Mouse (Mus musculus): ENCODE measurements around the gene Gins2. TPM values are rescaled to one million over a fixed set of nuclear protein-coding genes. Genes with fewer than 3 reads are reported as not detected.

Gene Gins2
- polyA plus RNA-seq, 1 experiment from 2014 or later: 65.3 TPM

DNA sequence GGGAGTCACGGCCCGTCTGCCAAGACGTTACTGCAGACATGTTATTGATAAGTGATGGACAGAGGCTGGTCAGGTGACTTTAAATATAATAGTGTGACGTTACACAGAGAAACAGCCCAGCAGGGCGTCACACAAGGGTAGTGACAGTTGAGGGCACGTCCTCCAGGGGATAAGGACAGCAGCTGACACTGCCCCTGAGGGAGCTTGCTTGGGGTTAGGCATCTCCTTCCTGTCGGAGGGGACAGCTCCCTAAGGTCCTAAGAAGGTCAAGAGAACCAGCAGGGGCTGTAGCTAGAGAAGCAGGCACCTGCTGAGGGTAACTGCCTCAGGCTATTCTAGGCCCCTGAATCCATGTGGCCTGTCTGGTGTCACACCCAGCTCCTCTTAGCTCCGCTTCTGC is 17.5 kb downstream of the Gins2 start:
- H3K9me3 ChIP-seq (replicated peaks): no peaks in the 10 kb centered on the region
- no peak for ATAC-seq (ENCODE audit: low FRiP score)
- no peak overlapping the region for H3K27ac ChIP-seq
- 0 out of 2 replicates have a peak overlapping the region, but pooled peaks have one; percentile 8 for H3K9ac ChIP-seq
- WGBS: 69% methylated on average over 8 of the region's 8 CpGs
- H3K4me1 ChIP-seq: peaks cover 36% of the 10 kb centered on the region
- no peak overlapping the region for H3K4me3 ChIP-seq
- no peak overlapping the region for H3K4me2 ChIP-seq (replicated peaks)
- H3K36me3 ChIP-seq: peaks cover 97% of the 10 kb centered on the region
- H3K27me3 ChIP-seq: no peaks in the 10 kb centered on the region

DNA sequence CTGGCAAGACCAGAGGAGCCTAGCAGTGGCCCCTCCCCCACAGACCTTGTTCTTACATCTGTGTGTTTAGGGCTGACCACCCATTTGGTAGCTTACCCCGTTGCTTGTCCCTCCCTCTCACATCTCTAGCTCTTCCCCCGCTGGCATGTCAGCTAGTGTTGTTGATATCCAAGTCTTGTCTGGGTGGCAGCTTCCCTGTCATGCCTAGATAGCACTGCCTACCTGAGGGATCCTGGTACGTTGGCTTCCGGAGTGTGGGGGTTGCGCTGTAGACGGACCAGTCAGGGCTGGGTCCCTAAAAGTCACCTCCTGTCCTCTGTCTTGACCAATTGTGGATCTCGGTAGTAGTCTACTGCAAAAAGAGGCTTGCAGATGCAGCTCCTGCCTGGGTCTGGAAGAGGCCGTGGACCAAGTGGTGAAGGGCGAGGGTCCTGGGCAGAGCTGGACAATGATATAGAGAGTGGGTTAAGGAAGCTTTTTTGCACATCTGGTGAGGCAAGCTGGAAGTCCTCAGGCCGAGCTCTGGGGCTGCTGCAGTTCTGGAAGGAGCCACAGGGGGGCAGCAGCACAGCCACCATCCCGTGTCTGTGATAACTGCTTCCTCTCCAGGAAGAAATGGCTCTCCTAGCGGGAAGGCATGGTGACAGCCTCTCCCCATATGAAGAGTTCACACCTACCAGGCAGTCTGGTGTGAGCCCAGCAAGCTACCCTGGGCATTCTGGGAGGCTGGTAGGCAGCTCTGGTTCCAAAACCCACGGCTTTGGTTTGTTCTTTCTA is 19.0 kb downstream of the Gins2 start:
- H3K9me3 ChIP-seq (replicated peaks): no peaks in the 10 kb centered on the region
- no peaks in the 10 kb centered on the region for H3K27me3 ChIP-seq
- H3K4me2 ChIP-seq (replicated peaks): no peak overlapping the region
- H3K4me3 ChIP-seq: no peak overlapping the region
- peaks cover 41% of the 10 kb centered on the region for H3K4me1 ChIP-seq
- peaks cover 86% of the 10 kb centered on the region for H3K36me3 ChIP-seq
- ATAC-seq (ENCODE audit: low FRiP score): no peak
- H3K9ac ChIP-seq: no peak overlapping the region
- 57% methylated on average over 13 of the region's 13 CpGs for WGBS
- H3K27ac ChIP-seq: peak overlapping the region; percentile 30

- 94% methylated on average over 17 of the region's 17 CpGs for WGBS
- H3K36me3 ChIP-seq: peaks cover 76% of the 10 kb centered on the region
- no peak for ATAC-seq (ENCODE audit: low FRiP score)
- H3K9ac ChIP-seq: no peak overlapping the region
- no peak overlapping the region for H3K4me3 ChIP-seq
- no peaks in the 10 kb centered on the region for H3K27me3 ChIP-seq
- peak overlapping the region; percentile 17; the same call in 1 of the 2 replicates for H3K27ac ChIP-seq
- H3K9me3 ChIP-seq (replicated peaks): no peaks in the 10 kb centered on the region
- H3K4me1 ChIP-seq: peaks cover 44% of the 10 kb centered on the region
- H3K4me2 ChIP-seq (replicated peaks): no peak overlapping the region
These were observed 20.0 kb downstream of the Gins2 start for GRCm38 (mm10) chr8:120569123-120569522.

DNA sequence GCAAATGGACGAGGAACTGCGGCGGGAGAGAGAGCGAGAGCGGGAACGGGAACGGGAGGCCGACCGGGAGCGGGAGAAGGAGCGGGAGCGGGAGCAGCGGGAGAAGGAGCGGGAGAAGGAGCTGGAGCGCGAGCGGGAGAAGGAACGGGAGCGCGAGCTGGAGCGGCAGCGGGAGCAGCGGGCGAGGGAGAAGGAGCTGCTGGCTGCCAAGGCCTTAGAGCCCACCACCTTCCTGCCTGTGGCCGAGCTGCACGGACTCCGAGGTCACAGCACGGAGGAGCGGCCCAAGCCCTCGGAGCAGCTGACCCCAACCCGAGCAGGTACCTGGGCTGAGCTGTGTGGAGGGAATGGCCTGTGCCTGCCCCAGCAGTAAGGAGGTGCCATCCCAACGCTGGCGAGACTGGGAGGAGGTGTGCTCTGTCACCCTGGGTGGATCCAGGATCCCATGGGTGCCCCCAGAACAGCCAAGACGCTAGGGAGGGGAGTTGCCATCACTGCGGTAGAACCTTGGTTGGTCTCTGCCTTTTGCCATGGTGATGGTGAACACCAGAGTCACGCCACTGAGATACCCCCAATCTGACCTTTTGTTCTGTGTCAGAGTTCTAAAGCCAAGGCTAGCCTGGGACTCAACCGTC is 20.8 kb downstream of the Gins2 start:
- H3K4me2 ChIP-seq (replicated peaks): no peak overlapping the region
- WGBS: 95% methylated on average over 37 of the region's 37 CpGs
- no peaks in the 10 kb centered on the region for H3K27me3 ChIP-seq
- 0 out of 2 replicates have a peak overlapping the region, but pooled peaks have one; percentile 42 for H3K27ac ChIP-seq
- peaks cover 68% of the 10 kb centered on the region for H3K36me3 ChIP-seq
- no peak for ATAC-seq (ENCODE audit: low FRiP score)
- H3K4me1 ChIP-seq: peaks cover 45% of the 10 kb centered on the region
- H3K9ac ChIP-seq: no peak overlapping the region
- no peaks in the 10 kb centered on the region for H3K9me3 ChIP-seq (replicated peaks)
- no peak overlapping the region for H3K4me3 ChIP-seq

DNA sequence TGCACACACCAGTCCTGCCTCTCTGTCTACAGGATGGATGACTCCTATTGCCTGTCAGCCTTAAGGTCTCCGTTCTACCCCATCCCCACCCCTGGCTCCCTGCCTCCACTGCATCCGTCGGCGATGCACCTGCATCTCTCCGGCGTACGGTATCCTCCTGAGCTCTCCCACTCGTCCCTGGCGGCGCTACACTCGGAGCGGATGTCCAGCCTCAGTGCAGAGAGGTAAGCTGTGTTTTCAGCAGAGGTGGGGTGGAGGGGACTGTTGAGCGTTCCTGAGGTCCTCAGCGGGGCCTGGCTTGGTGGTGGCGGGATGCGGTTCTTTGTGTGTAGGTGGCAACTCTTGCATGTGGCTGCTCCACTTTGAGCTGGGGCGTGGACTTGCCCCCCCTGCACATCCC is 21.4 kb downstream of the Gins2 start:
- Histone ChIP-seq H3K4me3 (no peak overlapping the region), H3K4me2 (replicated peaks) (no peak overlapping the region), H3K9me3 (replicated peaks) (no peaks in the 10 kb centered on the region), H3K4me1 (peaks cover 50% of the 10 kb centered on the region), H3K36me3 (peaks cover 62% of the 10 kb centered on the region), H3K9ac (no peak overlapping the region), H3K27me3 (no peaks in the 10 kb centered on the region), H3K27ac (0 out of 2 replicates have a peak overlapping the region, but pooled peaks have one; percentile 17)
- no peak for ATAC-seq (ENCODE audit: low FRiP score)
- WGBS: 92% methylated on average over 17 of the region's 17 CpGs

- Histone ChIP-seq H3K27me3 (no peaks in the 10 kb centered on the region), H3K27ac (peak overlapping the region; percentile 23; the same call in 1 of the 2 replicates), H3K36me3 (peaks cover 52% of the 10 kb centered on the region), H3K9me3 (replicated peaks) (no peaks in the 10 kb centered on the region), H3K4me2 (replicated peaks) (no peak overlapping the region), H3K4me3 (no peak overlapping the region), H3K9ac (no peak overlapping the region), H3K4me1 (peaks cover 60% of the 10 kb centered on the region)
- no peak for ATAC-seq (ENCODE audit: low FRiP score)
- WGBS: 85% methylated on average over 8 of the region's 8 CpGs
These were observed 22.4 kb downstream of the Gins2 start for GRCm38 (mm10) chr8:120566681-120567080.

DNA sequence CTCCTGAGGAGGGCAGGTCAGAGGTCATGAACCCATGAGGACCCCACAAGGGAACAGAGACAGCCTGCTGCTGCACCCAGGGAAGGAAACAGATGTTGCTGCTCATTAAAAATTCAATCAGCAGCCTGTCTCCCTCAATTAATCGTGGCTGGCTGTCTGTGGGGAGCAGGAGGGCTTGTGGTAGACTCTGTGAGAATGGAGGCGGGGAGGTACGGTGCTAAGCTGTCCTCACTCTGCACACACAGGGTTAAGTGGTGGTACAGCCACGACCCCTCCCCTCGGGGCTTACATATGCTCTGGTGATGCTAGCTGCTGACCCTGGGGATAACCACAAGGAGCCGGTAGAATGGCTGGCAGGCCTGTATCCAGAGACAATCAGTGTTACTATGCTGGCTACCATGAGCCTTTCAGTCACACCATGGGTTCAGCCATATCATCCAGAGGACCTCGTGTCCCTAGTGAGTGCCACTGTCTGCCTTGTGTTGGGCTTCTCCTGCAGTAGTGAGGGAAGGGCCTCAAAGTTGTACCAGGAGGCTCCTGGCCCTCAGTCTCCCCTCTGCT is 23.9 kb downstream of the Gins2 start:
- Histone ChIP-seq H3K4me1 (peaks cover 69% of the 10 kb centered on the region), H3K27me3 (no peaks in the 10 kb centered on the region), H3K9me3 (replicated peaks) (no peaks in the 10 kb centered on the region), H3K27ac (peak overlapping the region; percentile 82), H3K4me2 (replicated peaks) (no peak overlapping the region), H3K4me3 (no peak overlapping the region), H3K9ac (0 out of 2 replicates have a peak overlapping the region, but pooled peaks have one; percentile 19), H3K36me3 (peaks cover 39% of the 10 kb centered on the region)
- ATAC-seq (ENCODE audit: low FRiP score): peak; percentile 36
- WGBS: 9% methylated on average over 7 of the region's 7 CpGs

- Histone ChIP-seq H3K9ac (0 out of 2 replicates have a peak overlapping the region, but pooled peaks have one; percentile 15), H3K27ac (peak overlapping the region; percentile 87), H3K4me1 (peaks cover 75% of the 10 kb centered on the region), H3K36me3 (peaks cover 30% of the 10 kb centered on the region), H3K4me2 (replicated peaks) (peak overlapping the region; percentile 26), H3K27me3 (no peaks in the 10 kb centered on the region), H3K9me3 (replicated peaks) (no peaks in the 10 kb centered on the region), H3K4me3 (no peak overlapping the region)
- WGBS: 26% methylated on average over 20 of the region's 20 CpGs
- peak; percentile 20 for ATAC-seq (ENCODE audit: low FRiP score)
These were observed 25.0 kb downstream of the Gins2 start for GRCm38 (mm10) chr8:120563851-120564837.

DNA sequence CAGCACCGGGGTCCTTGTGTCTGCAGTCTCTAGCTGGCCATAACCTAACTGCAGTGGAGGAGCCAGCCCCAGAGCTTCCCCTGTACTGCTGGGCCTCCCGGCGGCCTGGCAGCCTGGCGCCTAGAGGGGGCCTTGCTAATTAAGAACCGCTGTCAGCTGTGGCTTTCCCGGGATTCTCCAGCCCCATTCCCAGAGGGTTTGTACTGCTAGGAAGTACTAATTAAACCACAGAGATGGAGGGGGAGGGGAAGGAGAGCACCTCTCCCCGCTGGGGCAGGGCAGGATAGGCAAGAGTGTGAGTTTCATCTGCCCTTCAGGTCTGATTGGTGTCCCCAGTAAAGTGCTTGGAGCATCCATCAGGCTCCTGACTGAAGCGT is 25.8 kb downstream of the Gins2 start:
- Histone ChIP-seq H3K27me3 (no peaks in the 10 kb centered on the region), H3K4me1 (peaks cover 83% of the 10 kb centered on the region), H3K36me3 (peaks cover 29% of the 10 kb centered on the region), H3K9ac (0 out of 2 replicates have a peak overlapping the region, but pooled peaks have one; percentile 15), H3K27ac (peak overlapping the region; percentile 87), H3K9me3 (replicated peaks) (no peaks in the 10 kb centered on the region), H3K4me2 (replicated peaks) (peak overlapping the region; percentile 26), H3K4me3 (no peak overlapping the region)
- ATAC-seq (ENCODE audit: low FRiP score): peak; percentile 39
- 14% methylated on average over 8 of the region's 8 CpGs for WGBS

- Histone ChIP-seq H3K4me2 (replicated peaks) (0 out of 2 replicates have a peak overlapping the region, but pooled peaks have one; percentile 26), H3K27ac (peak overlapping the region; percentile 87), H3K36me3 (peaks cover 24% of the 10 kb centered on the region), H3K4me3 (no peak overlapping the region), H3K9me3 (replicated peaks) (no peaks in the 10 kb centered on the region), H3K9ac (no peak overlapping the region; the same call in 1 of the 2 replicates), H3K27me3 (no peaks in the 10 kb centered on the region), H3K4me1 (peaks cover 89% of the 10 kb centered on the region)
- no peak for ATAC-seq (ENCODE audit: low FRiP score)
- WGBS: 79% methylated on average over 18 of the region's 18 CpGs
These were observed 26.3 kb downstream of the Gins2 start for GRCm38 (mm10) chr8:120562680-120563347.
